Mouse (Mus musculus): ENCODE data around the gene Dag1.

- TF ChIP-seq CTCF (IDR thresholded peaks at IDR 0.05; ENCODE audit: borderline replicate concordance, insufficient read depth, low read length) (no peak), POLR2A (IDR thresholded peaks at IDR 0.05; ENCODE audit: low read depth, low read length) (no peak)
Observed at GRCm38 (mm10) chr9:108234682-108235081, 29.1 kb downstream of the Dag1 start.
